Mouse (Mus musculus) C2C12 (cell line): ENCODE results near the gene Hsf2. TPM values are rescaled to one million over a fixed set of nuclear protein-coding genes. Genes with fewer than 3 reads are reported as not detected.
"Not testable (repeated sequence)": the region's sequence is repeated elsewhere in the genome, so short reads cannot be mapped to it uniquely, and the experiment has no call there.

ENCODE experiments used
- H3K27me3 ChIP-seq: one replicate; pipeline ENCODE4 v1.6.1; 2011; ENCODE audit not compliant: control insufficient read depth, insufficient read depth, insufficient read length
- H3K36me3 ChIP-seq: one replicate; pipeline ENCODE4 v1.6.1; 2011; ENCODE audit not compliant: control insufficient read depth, insufficient read depth
- H3K4me3 ChIP-seq: one replicate; pipeline ENCODE4 v1.5.1; 2011; ENCODE audit warnings: mild to moderate bottlenecking, control low read depth; ENCODE audit not compliant: poor library complexity, insufficient read depth, severe bottlenecking
- H3K79me2 ChIP-seq: one replicate; pipeline ENCODE4 v1.6.1; 2011; ENCODE audit not compliant: control insufficient read depth, insufficient read depth
- H3K79me3 ChIP-seq: one replicate; pipeline ENCODE4 v1.6.1; 2011; ENCODE audit warnings: low read depth, control low read depth
- H3ac ChIP-seq: one replicate; pipeline ENCODE3; 2011; ENCODE audit warnings: low read depth; ENCODE audit not compliant: control insufficient read depth, insufficient read length
- CEBPB ChIP-seq: IDR thresholded peaks from one replicate; pipeline ENCODE4 v1.6.1; 2011; ENCODE audit warnings: low read depth, mild to moderate bottlenecking, control low read depth, moderate library complexity
- CTCF ChIP-seq: IDR thresholded peaks from one replicate; pipeline ENCODE4 v1.5.1; 2011; ENCODE audit not compliant: control insufficient read depth, insufficient read depth, insufficient read length
- FOSL1 ChIP-seq: IDR thresholded peaks from one replicate; pipeline ENCODE4 v1.8.0; 2011; ENCODE audit warnings: mild to moderate bottlenecking, low read length; ENCODE audit not compliant: poor library complexity, insufficient read depth, severe bottlenecking
- MAX ChIP-seq: IDR thresholded peaks from one replicate; pipeline ENCODE4 v1.6.1; 2011; ENCODE audit warnings: mild to moderate bottlenecking, control low read depth
- MYOD1 ChIP-seq: IDR thresholded peaks from one replicate; pipeline ENCODE4 v1.6.1; 2011; ENCODE audit warnings: low read depth; ENCODE audit not compliant: control insufficient read depth, insufficient read length
- MYOG ChIP-seq: IDR thresholded peaks from one replicate; pipeline ENCODE4 v1.6.1; 2011; ENCODE audit not compliant: control insufficient read depth, insufficient read length; ENCODE audit errors: extremely low read depth
- USF1 ChIP-seq: IDR thresholded peaks from one replicate; pipeline ENCODE4 v1.6.1; 2011; ENCODE audit warnings: low read depth, mild to moderate bottlenecking, control low read depth, moderate library complexity
- polyA plus RNA-seq: library from polyadenylated mRNA; unstranded; fragments of >200 nt; fragmentation: generic; extraction: Trizol; gene quantifications from one replicate; pipeline ENCODE4 v1.2.1, GENCODE M21; 2012; ENCODE audit warnings: missing spikeins

The Hsf2 gene
- polyA plus RNA-seq, 1 experiment, result 8.2 TPM

DNA sequence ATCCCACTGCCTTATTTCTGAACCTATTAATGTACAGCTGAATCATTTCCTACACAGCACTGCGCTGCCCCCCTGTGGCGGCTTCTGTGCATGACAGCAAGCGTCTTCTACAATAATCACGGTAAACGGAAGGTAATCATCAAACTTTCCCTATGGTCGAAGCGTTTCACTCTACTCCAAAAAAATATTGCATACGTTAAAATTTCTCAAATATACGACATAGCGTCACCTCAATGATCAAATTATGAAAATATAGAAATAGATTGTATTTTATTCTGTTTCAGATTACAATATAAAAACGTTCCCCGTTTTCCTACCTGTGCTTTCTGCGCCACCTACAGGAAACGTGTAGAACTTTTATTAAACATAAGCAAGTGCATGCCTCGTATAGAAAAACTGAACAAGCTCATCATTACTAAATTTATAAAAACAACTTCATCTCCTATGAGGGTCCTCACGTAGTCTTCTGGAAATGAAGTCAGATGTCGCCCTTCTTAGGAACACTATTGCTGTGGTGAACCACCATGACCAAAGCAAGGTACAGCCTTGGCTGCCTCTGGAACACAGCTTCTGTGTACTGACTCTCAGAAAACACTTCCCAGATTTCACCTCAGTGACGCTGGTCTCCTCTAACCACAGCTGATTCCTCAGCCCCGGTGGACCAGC lies 38.0 kb upstream of the Hsf2 start:
- H3K79me2 ChIP-seq, result no peaks in the 10 kb centered on the region
- peak; percentile 63 for TF ChIP-seq CTCF
- TF ChIP-seq MYOG, result no peak
- no peaks in the 10 kb centered on the region for H3K79me3 ChIP-seq
- H3ac ChIP-seq, result no peak overlapping the region
- no peaks in the 10 kb centered on the region for H3K27me3 ChIP-seq
- H3K4me3 ChIP-seq, result no peak overlapping the region
- no peaks in the 10 kb centered on the region for H3K36me3 ChIP-seq

DNA sequence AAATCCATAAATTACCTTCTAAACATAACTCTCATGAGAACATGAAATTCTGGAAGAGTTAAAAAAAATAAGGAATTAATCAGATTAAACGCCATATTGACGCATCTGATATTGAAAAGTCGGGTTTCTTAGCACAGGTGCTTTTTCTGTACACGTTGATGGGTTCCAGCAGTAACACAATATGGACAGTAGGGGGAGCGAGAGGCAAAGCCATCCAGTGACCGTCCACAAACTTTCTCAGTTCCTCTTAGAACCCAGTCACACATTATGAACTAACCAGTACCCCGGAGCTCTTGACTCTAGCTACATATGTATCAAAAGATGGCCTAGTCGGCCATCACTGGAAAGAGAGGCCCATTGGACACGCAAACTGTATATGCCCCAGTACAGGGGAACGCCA lies 22.9 kb upstream of the Hsf2 start:
- H3ac ChIP-seq, H3K79me3 ChIP-seq, H3K36me3 ChIP-seq, H3K79me2 ChIP-seq, H3K4me3 ChIP-seq, H3K27me3 ChIP-seq: not testable (repeated sequence)
- peak; percentile 61 for TF ChIP-seq CTCF

DNA sequence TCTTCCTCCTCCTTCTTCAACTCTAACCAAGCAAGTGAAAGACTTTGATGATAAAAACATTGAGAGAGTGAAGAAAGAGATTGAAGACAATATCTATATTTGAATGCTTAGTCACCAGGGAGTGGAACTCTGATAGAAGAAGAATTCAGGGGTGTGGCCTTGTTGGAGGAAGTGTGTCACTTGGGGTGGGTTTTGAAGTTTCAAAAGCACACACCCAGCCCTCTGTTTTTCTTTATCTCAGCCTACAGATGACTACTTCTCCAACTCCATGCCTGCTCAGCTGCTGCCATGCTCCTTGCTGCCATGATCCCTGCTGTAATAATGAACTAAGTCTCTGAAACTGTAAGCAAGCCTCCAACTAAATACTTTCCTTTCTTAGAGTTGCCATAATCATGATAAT lies 20.4 kb upstream of the Hsf2 start:
- TF ChIP-seq CTCF (no peak), USF1 (no peak), MYOD1 (no peak), MYOG (no peak), FOSL1 (no peak), MAX (no peak)
- H3K4me3 ChIP-seq, result no peak overlapping the region
- H3K79me2 ChIP-seq, result no peaks in the 10 kb centered on the region

DNA sequence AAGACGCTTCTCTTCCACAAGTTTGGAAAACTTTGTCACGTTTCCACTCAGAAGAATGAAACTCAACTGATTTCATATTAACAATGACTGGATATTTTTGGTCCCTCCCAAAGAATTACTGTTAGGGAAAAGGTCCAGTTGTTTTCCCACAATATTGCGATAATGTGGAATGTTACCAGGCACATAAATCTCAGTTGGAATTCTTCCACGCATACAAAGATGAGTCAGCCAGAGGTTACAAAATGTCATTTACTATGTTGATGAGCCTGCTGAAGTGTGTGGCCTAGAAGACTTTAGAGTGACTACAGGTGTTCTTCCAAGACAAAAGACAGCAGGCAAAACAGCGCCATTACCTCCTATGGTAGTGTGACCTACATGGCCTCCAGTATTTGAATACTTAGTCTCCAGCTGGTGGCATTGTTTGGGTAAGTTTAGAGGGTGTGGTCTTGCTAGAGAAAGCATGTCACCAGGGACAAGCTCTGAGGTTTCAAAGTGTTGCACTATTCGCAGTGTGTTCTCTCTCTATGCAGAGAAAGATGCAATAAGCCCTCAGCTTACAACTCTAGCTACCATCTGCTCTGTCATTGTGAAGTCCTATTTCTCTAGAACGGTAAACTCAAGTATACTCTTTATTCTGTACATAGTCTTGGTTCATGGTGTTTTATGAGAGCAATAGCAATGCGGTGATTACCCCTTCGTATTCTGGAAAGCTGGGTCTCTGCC lies 8.9 kb upstream of the Hsf2 start:
- TF ChIP-seq CEBPB (no peak), USF1 (no peak), FOSL1 (no peak), MYOD1 (no peak), CTCF (no peak), MYOG (no peak), MAX (no peak)
- Histone ChIP-seq H3K4me3 (no peak overlapping the region), H3ac (no peak overlapping the region), H3K79me2 (no peaks in the 10 kb centered on the region), H3K79me3 (no peaks in the 10 kb centered on the region), H3K27me3 (no peaks in the 10 kb centered on the region), H3K36me3 (no peaks in the 10 kb centered on the region)

More for the DNA sequence above, 20.4 kb upstream of the Hsf2 start:
- no peaks in the 10 kb centered on the region for H3K27me3 ChIP-seq
- H3K79me3 ChIP-seq, result no peaks in the 10 kb centered on the region
- no peaks in the 10 kb centered on the region for H3K36me3 ChIP-seq
- H3ac ChIP-seq, result no peak overlapping the region

DNA sequence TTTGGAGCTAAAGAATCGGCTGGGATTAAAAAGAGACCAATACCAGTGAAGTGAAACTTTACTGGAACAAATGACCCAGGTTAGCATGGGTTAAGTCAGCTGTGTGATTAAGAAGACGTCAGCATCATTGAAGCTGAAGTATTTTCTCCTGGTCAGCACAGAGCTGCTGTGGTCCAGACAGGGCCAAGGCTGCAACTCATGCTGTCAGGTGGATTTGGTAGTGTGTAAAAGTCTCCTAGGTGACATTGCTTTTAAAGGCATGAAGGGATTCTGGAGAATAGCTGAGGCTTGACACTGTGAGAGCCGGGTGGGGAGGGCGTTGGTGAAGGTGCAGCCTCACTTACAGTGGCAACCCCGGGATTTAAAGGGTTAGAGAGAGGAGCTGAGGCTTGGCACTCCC lies 4.5 kb upstream of the Hsf2 start:
- Histone ChIP-seq H3K4me3 (no peak overlapping the region), H3K79me2 (peaks cover 3% of the 10 kb centered on the region), H3K27me3 (no peaks in the 10 kb centered on the region), H3K36me3 (no peaks in the 10 kb centered on the region), H3K79me3 (no peaks in the 10 kb centered on the region), H3ac (no peak overlapping the region)
- TF ChIP-seq CEBPB (no peak), USF1 (no peak), MYOG (no peak), MYOD1 (no peak), MAX (no peak), CTCF (no peak), FOSL1 (no peak)

DNA sequence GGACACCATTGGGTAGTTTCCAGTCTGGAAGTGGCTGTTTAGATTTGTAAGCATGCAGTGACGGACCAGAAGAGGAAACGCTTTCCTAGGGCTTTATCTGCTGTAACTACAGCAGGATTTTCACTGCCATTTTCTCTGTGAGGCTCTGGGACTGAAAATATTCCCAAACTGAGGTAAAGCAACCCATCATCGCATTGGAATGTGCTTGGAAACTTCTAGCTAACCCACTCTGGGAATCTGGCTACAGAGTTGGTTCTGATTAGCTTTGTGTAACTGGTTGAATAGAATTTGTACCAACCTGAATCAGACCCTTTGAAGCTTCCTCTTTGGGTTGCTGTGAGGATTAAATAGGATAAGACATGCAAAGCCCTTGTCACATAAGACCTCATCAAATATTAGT lies 1.4 kb upstream of the Hsf2 start:
- no peak for TF ChIP-seq CTCF
- no peak for TF ChIP-seq MYOG
- TF ChIP-seq MYOD1, result no peak
- no peak for TF ChIP-seq USF1
- no peak for TF ChIP-seq FOSL1
- TF ChIP-seq CEBPB, result no peak
- TF ChIP-seq MAX, result no peak
- Histone ChIP-seq H3K4me3 (no peak overlapping the region), H3K79me2 (peaks cover 34% of the 10 kb centered on the region), H3K27me3 (no peaks in the 10 kb centered on the region), H3ac (no peak overlapping the region), H3K79me3 (peaks cover 22% of the 10 kb centered on the region), H3K36me3 (no peaks in the 10 kb centered on the region)
